Mouse (Mus musculus) hindbrain, embryonic 16.5 days (tissue): ENCODE measurements around the gene Car11. TPM values are rescaled to one million over a fixed set of nuclear protein-coding genes. Genes with fewer than 3 reads are reported as not detected.

Experiments
- ATAC-seq: fragments of 200-750 bp; cut with Nextera tagmentation; 2 replicates; pipeline ENCODE4 v1.8.0; 2017; ENCODE audit warnings: moderate TSS enrichment, moderate library complexity
- H3K27ac ChIP-seq: fragments of 300-500 bp; sonication (generic); 2 replicates; pipeline ENCODE4 v1.5.1; 2014; ENCODE audit warnings: low read depth, mild to moderate bottlenecking, control low read depth, low read length, moderate library complexity
- H3K27me3 ChIP-seq: fragments of 300-500 bp; sonication (generic); replicated peaks from 2 replicates; pipeline ENCODE4 v1.6.1; 2014; ENCODE audit warnings: low read length; ENCODE audit not compliant: control insufficient read depth, insufficient read depth
- H3K36me3 ChIP-seq: fragments of 300-500 bp; sonication (generic); 2 replicates; pipeline ENCODE4 v1.6.1; 2014; ENCODE audit warnings: mild to moderate bottlenecking, low read length, moderate library complexity, mixed read lengths; ENCODE audit not compliant: control insufficient read depth, insufficient read depth
- H3K4me1 ChIP-seq: fragments of 300-500 bp; sonication (generic); 2 replicates; pipeline ENCODE4 v1.6.1; 2014; ENCODE audit warnings: low read depth, low read length; ENCODE audit not compliant: control insufficient read depth, insufficient read depth
- H3K4me2 ChIP-seq: fragments of 300-500 bp; sonication (generic); 2 replicates; pipeline ENCODE4 v1.6.1; 2014; ENCODE audit warnings: mild to moderate bottlenecking, low read length, control low read depth, moderate library complexity
- H3K4me3 ChIP-seq: fragments of 300-500 bp; sonication (generic); 2 replicates; pipeline ENCODE4 v1.5.1; 2014; ENCODE audit warnings: mild to moderate bottlenecking, low read length, control low read depth, moderate library complexity
- H3K9ac ChIP-seq: fragments of 300-500 bp; sonication (generic); 2 replicates; pipeline ENCODE4 v1.6.1; 2014; ENCODE audit warnings: low read depth, mild to moderate bottlenecking, control low read depth, low read length, moderate library complexity
- H3K9me3 ChIP-seq: fragments of 300-500 bp; sonication (generic); 2 replicates; pipeline ENCODE4 v1.6.1; 2014; ENCODE audit warnings: mild to moderate bottlenecking, low read length, moderate library complexity; ENCODE audit not compliant: control insufficient read depth
- WGBS: fragments of 180-500 bp; shearing (Covaris S2); extraction: QIAGEN DNeasy Blood & Tissue Kit; methylation state at CpG from one replicate; pipeline ENCODE4 v1.1.7; 2014; 5-methylcytosine and 5-hydroxymethylcytosine counted together
- polyA plus RNA-seq: library from polyadenylated mRNA; unstranded; fragments of >200 nt; fragmentation: Nextera tagmentation; extraction: Ambion mirVana; gene quantifications from 2 replicates; pipeline ENCODE4 v1.2.1, GENCODE M21; 2015

Car11 gene
- polyA plus RNA-seq, 1 experiment from 2014 or later = 68.2 TPM

GRCm38 (mm10) chr7:45741777-45742176 lies 42.1 kb downstream of the Car11 start:
- no peak for ATAC-seq
- Histone ChIP-seq H3K36me3 (no peaks in the 10 kb centered on the region), H3K4me2 (peak overlapping the region; percentile 33), H3K27me3 (no peaks in the 10 kb centered on the region), H3K9ac (no peak overlapping the region), H3K9me3 (no peaks in the 10 kb centered on the region), H3K4me1 (no peaks in the 10 kb centered on the region), H3K27ac (no peak overlapping the region), H3K4me3 (peak overlapping the region; percentile 12; the same call in 1 of the 2 replicates)
- 34% methylated on average over 11 of the region's 11 CpGs for WGBS

- Histone ChIP-seq H3K27ac (no peak overlapping the region), H3K4me1 (no peaks in the 10 kb centered on the region), H3K4me3 (no peak overlapping the region), H3K4me2 (peak overlapping the region; percentile 33), H3K36me3 (no peaks in the 10 kb centered on the region), H3K9ac (no peak overlapping the region), H3K9me3 (no peaks in the 10 kb centered on the region), H3K27me3 (no peaks in the 10 kb centered on the region)
- WGBS = 31% methylated on average over 19 of the region's 19 CpGs
- ATAC-seq = no peak
These were observed 42.7 kb downstream of the Car11 start for GRCm38 (mm10) chr7:45742338-45742737.

- ATAC-seq = no peak
These were observed 44.7 kb downstream of the Car11 start for GRCm38 (mm10) chr7:45744387-45744786.

GRCm38 (mm10) chr7:45746518-45746917 lies 46.9 kb downstream of the Car11 start:
- no peak for ATAC-seq
- 64% methylated on average over 6 of the region's 6 CpGs for WGBS
- no peaks in the 10 kb centered on the region for H3K27me3 ChIP-seq
- no peak overlapping the region for H3K4me3 ChIP-seq
- no peaks in the 10 kb centered on the region for H3K36me3 ChIP-seq
- H3K4me1 ChIP-seq = no peaks in the 10 kb centered on the region
- H3K9ac ChIP-seq = no peak overlapping the region
- H3K4me2 ChIP-seq = no peak overlapping the region
- H3K9me3 ChIP-seq = no peaks in the 10 kb centered on the region
- no peak overlapping the region for H3K27ac ChIP-seq

More at GRCm38 (mm10) chr7:45744387-45744786, 44.7 kb downstream of the Car11 start:
- Histone ChIP-seq H3K27me3 (no peaks in the 10 kb centered on the region), H3K4me1 (no peaks in the 10 kb centered on the region), H3K36me3 (no peaks in the 10 kb centered on the region), H3K9me3 (no peaks in the 10 kb centered on the region), H3K27ac (no peak overlapping the region), H3K9ac (no peak overlapping the region), H3K4me2 (no peak overlapping the region), H3K4me3 (no peak overlapping the region)
- 44% methylated on average over 2 of the region's 2 CpGs for WGBS

GRCm38 (mm10) chr7:45747450-45747849 lies 47.8 kb downstream of the Car11 start:
- Histone ChIP-seq H3K36me3 (no peaks in the 10 kb centered on the region), H3K27ac (no peak overlapping the region), H3K4me1 (no peaks in the 10 kb centered on the region), H3K9ac (no peak overlapping the region), H3K4me3 (no peak overlapping the region), H3K9me3 (no peaks in the 10 kb centered on the region), H3K27me3 (no peaks in the 10 kb centered on the region), H3K4me2 (no peak overlapping the region)
- no peak for ATAC-seq
- 88% methylated on average over 5 of the region's 5 CpGs for WGBS

- ATAC-seq = no peak
- Histone ChIP-seq H3K27me3 (no peaks in the 10 kb centered on the region), H3K4me2 (no peak overlapping the region), H3K36me3 (no peaks in the 10 kb centered on the region), H3K4me3 (no peak overlapping the region), H3K9me3 (no peaks in the 10 kb centered on the region), H3K4me1 (no peaks in the 10 kb centered on the region), H3K9ac (no peak overlapping the region), H3K27ac (no peak overlapping the region)
- WGBS = 85% methylated on average over 7 of the region's 7 CpGs
These were observed 48.5 kb downstream of the Car11 start for GRCm38 (mm10) chr7:45748110-45748509.

- Histone ChIP-seq H3K27me3 (no peaks in the 10 kb centered on the region), H3K9ac (no peak overlapping the region; the same call in 1 of the 2 replicates), H3K9me3 (no peaks in the 10 kb centered on the region), H3K36me3 (no peaks in the 10 kb centered on the region), H3K27ac (no peak overlapping the region), H3K4me3 (no peak overlapping the region), H3K4me2 (no peak overlapping the region), H3K4me1 (no peaks in the 10 kb centered on the region)
- WGBS = 58% methylated on average over 8 of the region's 10 CpGs
- ATAC-seq = no peak
These were observed 49.8 kb downstream of the Car11 start for GRCm38 (mm10) chr7:45749401-45749800.

GRCm38 (mm10) chr7:45750162-45750561 lies 50.5 kb downstream of the Car11 start:
- 76% methylated on average over 9 of the region's 9 CpGs for WGBS
- H3K4me3 ChIP-seq = no peak overlapping the region
- H3K27me3 ChIP-seq = no peaks in the 10 kb centered on the region
- H3K4me1 ChIP-seq = no peaks in the 10 kb centered on the region
- no peak for ATAC-seq
- no peak overlapping the region for H3K4me2 ChIP-seq
- H3K9ac ChIP-seq = no peak overlapping the region
- H3K36me3 ChIP-seq = no peaks in the 10 kb centered on the region
- no peaks in the 10 kb centered on the region for H3K9me3 ChIP-seq
- no peak overlapping the region for H3K27ac ChIP-seq
